Mouse (Mus musculus): ENCODE measurements around the gene Asxl2. TPM values are rescaled to one million over a fixed set of nuclear protein-coding genes. Genes with fewer than 3 reads are reported as not detected.

The Asxl2 gene
- total and polyA plus RNA-seq, 2 experiments, result 4.2 to 18.3 TPM

- Histone ChIP-seq H3K9ac (ENCODE audit: low read depth, low read length) (no peak overlapping the region), H3K79me2 (ENCODE audit: control insufficient read depth, insufficient read depth, low read length) (no peaks in the 10 kb centered on the region), H3K4me1 (ENCODE audit: control insufficient read depth, insufficient read depth, low read length) (no peaks in the 10 kb centered on the region), H3K4me3 (ENCODE audit: insufficient read depth, low read depth, low read length) (no peak overlapping the region), H3K36me3 (ENCODE audit: control insufficient read depth, insufficient read depth, low read length) (no peaks in the 10 kb centered on the region), H3K27ac (replicated peaks; ENCODE audit: insufficient read depth, low read depth, low read length) (no peak overlapping the region), H3K27me3 (ENCODE audit: control insufficient read depth, insufficient read depth, low read length) (no peaks in the 10 kb centered on the region)
- 94% methylated on average over 16 of the region's 16 CpGs for WGBS
- no peak for DNase-seq (ENCODE audit: extremely low read depth, low read depth, low spot score)
- no peak for TF ChIP-seq POLR2A (IDR thresholded peaks at IDR 0.05; ENCODE audit: extremely low read depth, insufficient read depth, low read length)
- no peak for TF ChIP-seq CTCF (IDR thresholded peaks at IDR 0.05; ENCODE audit: low read depth, low read length)
Observed at GRCm38 (mm10) chr12:3387891-3388290, 38.8 kb upstream of the Asxl2 start.

DNA sequence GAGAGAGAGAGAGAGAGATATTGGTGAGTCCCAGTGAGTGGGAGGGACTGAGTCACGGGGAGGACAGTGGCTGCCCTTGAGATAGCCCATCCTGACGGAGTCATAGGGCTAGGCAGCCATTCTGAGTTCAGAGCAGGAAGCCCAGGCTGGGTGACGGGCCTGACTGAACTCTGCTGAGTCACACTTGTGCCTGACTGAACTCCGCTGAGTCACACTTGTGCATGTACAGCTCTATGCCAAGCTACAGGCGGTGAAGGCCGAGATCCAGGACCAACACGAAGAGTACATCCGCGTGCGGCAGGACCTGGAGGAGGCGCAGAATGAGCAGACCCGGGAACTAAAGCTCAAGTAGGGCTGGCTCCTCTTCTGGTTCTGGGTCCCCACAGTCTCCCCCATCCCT is 37.3 kb upstream of the Asxl2 start:
- DNase-seq (ENCODE audit: extremely low read depth, low read depth, low spot score), result no peak
- Histone ChIP-seq H3K27ac (replicated peaks; ENCODE audit: insufficient read depth, low read depth, low read length) (no peak overlapping the region), H3K9ac (ENCODE audit: low read depth, low read length) (no peak overlapping the region), H3K4me1 (ENCODE audit: control insufficient read depth, insufficient read depth, low read length) (no peaks in the 10 kb centered on the region), H3K4me3 (ENCODE audit: insufficient read depth, low read depth, low read length) (no peak overlapping the region), H3K36me3 (ENCODE audit: control insufficient read depth, insufficient read depth, low read length) (no peaks in the 10 kb centered on the region), H3K79me2 (ENCODE audit: control insufficient read depth, insufficient read depth, low read length) (no peaks in the 10 kb centered on the region), H3K27me3 (ENCODE audit: control insufficient read depth, insufficient read depth, low read length) (no peaks in the 10 kb centered on the region)
- WGBS, result 88% methylated on average over 12 of the region's 12 CpGs
- TF ChIP-seq POLR2A (IDR thresholded peaks at IDR 0.05; ENCODE audit: extremely low read depth, insufficient read depth, low read length) (no peak), CTCF (IDR thresholded peaks at IDR 0.05; ENCODE audit: low read depth, low read length) (no peak)

- no peak for TF ChIP-seq POLR2A (IDR thresholded peaks at IDR 0.05; ENCODE audit: extremely low read depth, insufficient read depth, low read length)
- no peak for TF ChIP-seq CTCF (IDR thresholded peaks at IDR 0.05; ENCODE audit: low read depth, low read length)
- DNase-seq (ENCODE audit: extremely low read depth, low read depth, low spot score), result no peak
- H3K27ac ChIP-seq (replicated peaks; ENCODE audit: insufficient read depth, low read depth, low read length), result no peak overlapping the region
- no peaks in the 10 kb centered on the region for H3K4me1 ChIP-seq (ENCODE audit: control insufficient read depth, insufficient read depth, low read length)
- no peaks in the 10 kb centered on the region for H3K79me2 ChIP-seq (ENCODE audit: control insufficient read depth, insufficient read depth, low read length)
- no peak overlapping the region for H3K9ac ChIP-seq (ENCODE audit: low read depth, low read length)
- 97% methylated on average over 2 of the region's 2 CpGs for WGBS
- no peaks in the 10 kb centered on the region for H3K36me3 ChIP-seq (ENCODE audit: control insufficient read depth, insufficient read depth, low read length)
- H3K27me3 ChIP-seq (ENCODE audit: control insufficient read depth, insufficient read depth, low read length), result no peaks in the 10 kb centered on the region
- H3K4me3 ChIP-seq (ENCODE audit: insufficient read depth, low read depth, low read length), result no peak overlapping the region
Observed at GRCm38 (mm10) chr12:3390071-3390470, 36.6 kb upstream of the Asxl2 start.

GRCm38 (mm10) chr12:3390577-3391262 is 35.9 kb upstream of the Asxl2 start:
- 25% methylated on average over 12 of the region's 12 CpGs for WGBS
- H3K27ac ChIP-seq (replicated peaks; ENCODE audit: insufficient read depth, low read depth, low read length), result no peak overlapping the region
- peak; percentile 48 for DNase-seq (ENCODE audit: extremely low read depth, low read depth, low spot score)
- H3K79me2 ChIP-seq (ENCODE audit: control insufficient read depth, insufficient read depth, low read length), result no peaks in the 10 kb centered on the region
- H3K4me3 ChIP-seq (ENCODE audit: insufficient read depth, low read depth, low read length), result no peak overlapping the region
- no peaks in the 10 kb centered on the region for H3K36me3 ChIP-seq (ENCODE audit: control insufficient read depth, insufficient read depth, low read length)
- TF ChIP-seq CTCF (IDR thresholded peaks at IDR 0.05; ENCODE audit: low read depth, low read length) (peak; percentile 98), POLR2A (IDR thresholded peaks at IDR 0.05; ENCODE audit: extremely low read depth, insufficient read depth, low read length) (no peak)
- H3K9ac ChIP-seq (ENCODE audit: low read depth, low read length), result no peak overlapping the region
- no peaks in the 10 kb centered on the region for H3K27me3 ChIP-seq (ENCODE audit: control insufficient read depth, insufficient read depth, low read length)
- no peaks in the 10 kb centered on the region for H3K4me1 ChIP-seq (ENCODE audit: control insufficient read depth, insufficient read depth, low read length)

- Histone ChIP-seq H3K79me2 (ENCODE audit: control insufficient read depth, insufficient read depth, low read length) (no peaks in the 10 kb centered on the region), H3K4me1 (ENCODE audit: control insufficient read depth, insufficient read depth, low read length) (no peaks in the 10 kb centered on the region), H3K9ac (ENCODE audit: low read depth, low read length) (no peak overlapping the region), H3K36me3 (ENCODE audit: control insufficient read depth, insufficient read depth, low read length) (no peaks in the 10 kb centered on the region), H3K27ac (replicated peaks; ENCODE audit: insufficient read depth, low read depth, low read length) (no peak overlapping the region), H3K4me3 (ENCODE audit: insufficient read depth, low read depth, low read length) (no peak overlapping the region), H3K27me3 (ENCODE audit: control insufficient read depth, insufficient read depth, low read length) (no peaks in the 10 kb centered on the region)
- 63% methylated on average over 1 of the region's 1 CpGs for WGBS
- no peak for TF ChIP-seq POLR2A (IDR thresholded peaks at IDR 0.05; ENCODE audit: extremely low read depth, insufficient read depth, low read length)
- TF ChIP-seq CTCF (IDR thresholded peaks at IDR 0.05; ENCODE audit: low read depth, low read length), result no peak
- no peak for DNase-seq (ENCODE audit: extremely low read depth, low read depth, low spot score)
Observed at GRCm38 (mm10) chr12:3391276-3391675, 35.4 kb upstream of the Asxl2 start.

DNA sequence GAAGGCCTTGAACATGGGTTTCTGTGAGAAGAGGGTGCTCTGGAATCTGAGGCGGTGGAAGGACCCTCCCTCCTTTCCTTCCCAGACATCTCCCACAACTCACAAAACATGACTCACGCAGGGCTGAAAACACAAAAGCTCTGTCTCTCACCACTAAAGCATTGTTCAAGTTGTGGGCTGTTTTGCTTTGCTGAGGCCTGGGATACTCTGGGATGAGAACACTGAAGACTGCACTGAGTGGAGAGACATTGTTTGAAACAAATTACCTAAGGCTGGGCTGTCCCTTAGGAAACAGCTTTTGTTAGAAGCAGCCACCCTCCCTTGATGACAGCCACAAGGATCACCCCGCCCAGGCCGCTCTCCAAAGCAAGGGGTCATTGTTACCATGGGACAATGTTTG is 33.5 kb upstream of the Asxl2 start:
- Histone ChIP-seq H3K36me3 (ENCODE audit: control insufficient read depth, insufficient read depth, low read length) (no peaks in the 10 kb centered on the region), H3K9ac (ENCODE audit: low read depth, low read length) (no peak overlapping the region), H3K79me2 (ENCODE audit: control insufficient read depth, insufficient read depth, low read length) (no peaks in the 10 kb centered on the region), H3K27ac (replicated peaks; ENCODE audit: insufficient read depth, low read depth, low read length) (no peak overlapping the region), H3K4me1 (ENCODE audit: control insufficient read depth, insufficient read depth, low read length) (no peaks in the 10 kb centered on the region), H3K4me3 (ENCODE audit: insufficient read depth, low read depth, low read length) (no peak overlapping the region), H3K27me3 (ENCODE audit: control insufficient read depth, insufficient read depth, low read length) (no peaks in the 10 kb centered on the region)
- no peak for TF ChIP-seq CTCF (IDR thresholded peaks at IDR 0.05; ENCODE audit: low read depth, low read length)
- TF ChIP-seq POLR2A (IDR thresholded peaks at IDR 0.05; ENCODE audit: extremely low read depth, insufficient read depth, low read length), result no peak
- WGBS, result 91% methylated on average over 4 of the region's 4 CpGs
- no peak for DNase-seq (ENCODE audit: extremely low read depth, low read depth, low spot score)
